Mouse (Mus musculus) E14TG2a.4 (cell line): ENCODE measurements around the gene Rpl29.

Experiments
- CTCF ChIP-seq: conservative IDR thresholded peaks from 2 replicates; pipeline ENCODE4 v1.5.1; 2014; ENCODE audit warnings: low read length
- POU5F1 ChIP-seq: IDR thresholded peaks from 2 replicates; pipeline ENCODE4 v1.6.1; 2014; ENCODE audit warnings: low read length, borderline replicate concordance

DNA sequence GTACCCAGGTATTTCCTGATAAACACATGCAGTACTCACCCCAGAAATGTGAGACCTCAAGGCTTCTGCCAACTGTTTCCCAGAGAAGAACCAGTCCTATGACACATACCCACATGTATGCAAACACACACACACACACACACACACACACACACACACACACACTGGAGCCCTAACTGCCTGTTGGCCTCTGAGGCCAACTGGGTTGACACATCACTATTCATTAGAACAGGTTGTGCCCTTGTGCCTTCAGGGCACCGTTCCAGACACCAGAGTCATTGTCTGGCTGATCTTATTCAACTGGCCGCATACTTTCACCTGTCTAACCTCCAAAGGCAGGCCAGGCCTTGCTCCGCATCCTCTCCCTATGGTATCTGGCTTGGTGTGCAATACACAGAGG lies 17.0 kb upstream of the Rpl29 start:
- no peak for TF ChIP-seq CTCF
- no peak for TF ChIP-seq POU5F1
